Mouse (Mus musculus): ENCODE data around the gene Stk39.
"Not testable (repeated sequence)": the region's sequence is repeated elsewhere in the genome, so short reads cannot be mapped to it uniquely, and the experiment has no call there.

Gene Stk39

DNA sequence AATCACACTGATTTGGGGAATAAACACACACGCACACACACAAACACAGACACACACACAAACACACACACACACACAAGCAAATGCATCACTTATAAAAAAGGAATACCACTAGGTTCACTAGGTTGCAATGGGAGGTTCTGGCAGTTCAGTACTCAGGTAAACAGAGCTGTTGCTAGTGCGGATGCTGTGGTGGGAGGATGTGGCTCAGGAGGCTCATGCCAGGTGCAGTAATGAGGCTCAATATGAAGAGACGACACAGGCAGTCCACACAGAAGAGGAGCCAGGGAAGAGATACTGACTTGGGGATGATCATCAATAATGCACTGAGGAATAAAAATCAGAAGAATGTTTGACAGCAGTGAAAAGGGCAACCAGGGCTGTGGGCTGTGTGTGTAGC lies 228.8 kb downstream of the Stk39 start:
- no peak for DNase-seq (ENCODE audit: extremely low read depth, low read depth)

DNA sequence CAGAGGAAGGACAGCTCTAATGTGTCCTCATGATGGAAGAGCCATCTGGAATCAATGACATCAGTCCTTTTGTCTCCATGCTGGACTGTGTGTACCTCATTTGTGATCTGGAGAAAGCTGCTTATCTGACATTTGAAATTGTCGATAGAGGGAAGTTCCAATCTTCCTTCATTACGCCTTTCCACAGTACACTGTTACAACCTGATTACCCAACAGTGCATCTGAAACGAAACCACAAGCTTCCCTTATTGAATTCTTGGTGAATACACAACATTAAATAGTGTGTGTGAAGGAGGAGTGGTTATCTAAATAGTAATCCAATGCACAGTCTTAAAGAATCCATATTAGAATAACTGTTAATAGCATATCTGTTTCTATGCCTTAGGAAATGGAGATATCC lies 230.0 kb downstream of the Stk39 start:
- no peak for DNase-seq (ENCODE audit: extremely low read depth, low read depth)

DNA sequence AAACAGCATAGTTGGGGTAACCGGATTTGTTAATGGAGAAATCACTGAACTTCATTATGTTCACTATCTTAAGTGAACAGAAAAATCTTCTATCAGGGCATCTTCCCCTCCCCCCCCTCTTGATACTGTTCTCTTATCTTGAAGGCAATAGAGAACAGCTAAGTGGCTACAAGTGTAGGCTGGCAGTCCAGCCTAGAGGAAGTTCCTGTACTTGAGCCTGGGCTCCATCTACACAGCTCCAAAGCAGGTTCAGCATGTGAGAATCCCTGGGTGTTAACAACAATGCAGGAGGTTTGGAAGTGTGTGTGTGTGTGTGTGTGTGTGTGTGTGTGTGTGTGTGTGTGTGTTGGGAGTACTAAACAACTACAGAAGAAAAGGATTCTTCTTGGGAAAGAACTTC lies 230.4 kb downstream of the Stk39 start:
- no peak for DNase-seq (ENCODE audit: extremely low read depth, low read depth)

DNA sequence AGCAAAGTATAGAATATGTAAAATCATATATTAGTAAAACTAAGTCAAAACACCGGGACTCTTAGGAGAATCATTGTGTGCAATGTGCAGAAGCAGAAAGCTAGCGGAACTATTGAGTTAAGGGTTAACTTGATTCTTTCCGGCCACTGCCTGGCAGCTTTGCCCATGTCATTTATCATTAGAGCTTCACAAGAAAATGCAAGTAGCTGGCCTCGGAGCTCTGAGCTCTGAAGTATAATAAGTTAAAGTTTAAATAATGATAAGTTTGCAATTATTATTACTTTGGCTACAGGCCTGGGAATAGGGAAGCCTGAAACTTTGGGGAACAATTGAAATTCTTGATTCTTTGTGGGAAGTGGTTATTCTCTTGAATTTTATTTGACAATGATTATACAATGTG lies 232.7 kb downstream of the Stk39 start:
- DNase-seq (ENCODE audit: extremely low read depth, low read depth): not testable (repeated sequence)

DNA sequence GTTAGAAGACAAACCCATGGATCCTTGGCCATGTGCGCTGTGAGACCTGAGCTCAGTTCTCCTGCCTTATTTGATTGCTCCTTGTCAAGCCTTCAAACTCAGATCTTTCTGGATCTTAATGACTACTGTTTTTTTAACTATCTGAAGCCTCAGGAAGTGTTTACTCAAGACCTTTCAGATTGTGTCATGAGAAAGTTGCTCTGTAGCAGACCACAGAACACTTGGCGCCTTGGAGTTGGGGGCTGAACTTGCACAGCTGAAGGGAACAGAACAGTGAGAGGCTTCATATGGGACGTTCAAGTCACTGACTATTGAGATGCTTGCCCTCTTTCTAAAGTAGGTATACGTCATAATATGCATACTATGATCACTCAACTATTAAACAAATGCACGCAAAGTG lies 239.1 kb downstream of the Stk39 start:
- no peak for DNase-seq (ENCODE audit: extremely low read depth, low read depth)

DNA sequence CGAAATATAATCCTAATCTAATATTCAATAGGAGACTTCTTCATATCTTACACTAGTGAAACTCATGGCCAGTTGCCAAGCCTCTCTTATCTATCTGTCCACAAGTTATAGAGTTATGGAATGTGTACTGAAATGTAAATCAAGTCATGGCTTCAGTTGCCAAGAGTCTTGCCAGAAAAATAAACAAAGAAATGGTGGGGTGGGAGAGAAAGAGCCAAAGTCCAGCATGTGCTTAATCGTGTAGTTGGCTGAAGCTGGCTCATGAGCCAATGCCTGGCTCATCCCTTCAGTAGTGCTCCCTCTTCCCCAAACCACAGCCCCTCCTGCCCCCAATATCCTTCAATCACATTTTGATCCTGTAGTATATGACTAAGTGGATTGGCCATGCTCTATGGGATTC lies 242.2 kb downstream of the Stk39 start:
- DNase-seq (ENCODE audit: extremely low read depth, low read depth): no peak

DNA sequence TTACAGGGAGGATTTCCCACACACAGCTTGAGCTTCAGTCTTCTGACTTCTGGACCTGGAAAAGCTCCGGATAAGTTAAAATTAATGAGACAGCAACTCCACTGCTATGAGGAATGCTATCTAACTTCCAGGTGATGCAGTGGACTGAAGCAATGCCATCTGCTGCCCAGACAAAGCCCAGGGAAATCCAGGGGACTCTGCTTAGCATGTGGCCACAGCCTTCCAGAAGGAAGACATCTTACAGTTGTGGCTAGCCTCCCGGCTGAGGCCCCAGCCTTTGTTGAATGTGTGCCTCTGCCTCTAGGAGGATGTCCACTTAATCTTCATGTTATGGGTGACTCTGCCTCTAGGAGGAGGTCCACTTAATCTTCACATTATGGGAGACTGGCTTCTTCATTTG lies 243.0 kb downstream of the Stk39 start:
- no peak for DNase-seq (ENCODE audit: extremely low read depth, low read depth)

DNA sequence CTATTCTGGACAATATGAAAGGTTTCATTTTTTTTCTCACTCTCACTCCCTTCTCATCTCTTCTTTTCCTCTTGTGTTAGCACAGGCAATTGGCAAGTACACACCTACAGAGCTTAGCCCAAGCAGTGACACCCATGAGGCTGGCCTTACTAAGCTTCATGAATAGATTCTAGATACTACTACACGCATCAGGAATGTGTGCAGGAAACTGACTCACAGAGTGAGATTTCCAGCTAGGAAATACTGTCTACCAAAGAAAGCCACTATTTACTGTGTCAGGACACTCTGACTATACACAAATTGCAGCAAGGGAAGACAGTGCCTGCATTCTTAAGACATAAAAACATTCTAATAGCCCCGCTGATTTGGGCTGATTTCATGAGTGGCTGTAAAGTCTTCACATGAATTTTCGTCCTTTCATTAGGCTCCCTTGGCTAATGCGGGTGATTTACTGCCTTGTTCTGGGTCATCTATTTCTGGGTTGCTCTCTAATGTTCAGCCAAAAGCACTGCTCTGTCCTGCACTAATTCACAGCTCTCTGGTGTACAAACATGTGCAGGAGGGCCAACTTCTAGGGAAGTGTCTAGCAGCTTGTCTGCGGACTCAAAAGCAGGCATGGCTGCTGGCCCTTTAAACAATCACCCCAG lies 249.7 kb downstream of the Stk39 start:
- no peak for DNase-seq (ENCODE audit: extremely low read depth, low read depth)

DNA sequence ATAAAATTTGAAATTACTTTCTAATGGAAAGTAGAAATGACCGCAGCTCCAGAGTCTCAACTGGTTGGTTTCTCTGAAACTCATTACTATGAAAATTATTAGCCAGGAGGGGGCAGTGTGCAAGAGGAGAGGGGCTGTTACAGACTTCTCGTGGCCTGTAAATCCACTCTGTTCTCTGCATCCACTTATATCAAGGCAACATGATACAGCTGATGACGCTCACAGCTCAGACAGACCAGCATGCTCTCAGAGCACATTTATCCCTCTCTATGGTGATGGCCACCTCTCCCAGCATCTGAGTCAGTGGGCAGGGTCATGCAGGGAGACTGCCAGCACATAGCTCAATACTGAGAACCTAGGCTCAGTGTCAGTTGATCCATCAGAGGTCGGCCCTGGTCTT lies 250.8 kb downstream of the Stk39 start:
- no peak for DNase-seq (ENCODE audit: extremely low read depth, low read depth)

DNA sequence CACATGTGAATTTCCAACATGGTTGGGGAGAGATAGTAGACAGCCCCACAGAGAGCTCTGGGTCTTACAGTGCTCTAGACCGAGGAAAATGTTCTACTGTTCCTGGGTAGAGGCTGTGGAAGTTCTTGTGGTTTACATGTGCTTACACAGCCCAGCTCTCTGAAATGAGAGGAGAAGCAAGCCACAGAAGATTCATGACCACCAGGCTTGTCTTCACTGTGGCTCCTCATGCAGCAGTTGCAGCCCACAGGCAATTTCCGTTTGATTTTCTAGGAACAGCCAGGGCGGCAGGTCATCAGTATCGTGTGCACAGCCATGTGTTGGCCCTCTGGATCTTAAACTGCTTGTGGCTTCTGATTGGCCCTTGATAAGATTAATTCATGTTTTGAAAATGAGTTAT lies 252.2 kb downstream of the Stk39 start:
- no peak for DNase-seq (ENCODE audit: extremely low read depth, low read depth)

DNA sequence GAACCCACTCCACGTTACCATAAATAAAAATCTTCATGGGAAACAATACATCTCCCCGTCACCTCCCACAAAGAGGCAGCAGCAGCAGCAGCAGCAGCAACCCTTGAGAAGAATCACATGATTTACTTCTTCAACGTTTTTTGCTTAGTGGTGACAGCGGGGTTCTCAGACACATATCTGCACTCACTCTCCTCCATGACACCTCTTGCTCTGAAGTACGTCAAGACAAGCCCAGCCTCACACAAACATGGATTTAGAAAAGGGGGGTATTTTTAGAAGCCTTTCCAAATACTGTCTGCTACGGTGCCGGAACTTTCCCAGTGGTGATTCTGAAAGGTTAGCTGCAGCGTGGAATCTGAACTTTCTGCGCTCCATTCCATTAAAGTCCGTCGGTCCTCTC lies 256.9 kb downstream of the Stk39 start:
- no peak for DNase-seq (ENCODE audit: extremely low read depth, low read depth)

DNA sequence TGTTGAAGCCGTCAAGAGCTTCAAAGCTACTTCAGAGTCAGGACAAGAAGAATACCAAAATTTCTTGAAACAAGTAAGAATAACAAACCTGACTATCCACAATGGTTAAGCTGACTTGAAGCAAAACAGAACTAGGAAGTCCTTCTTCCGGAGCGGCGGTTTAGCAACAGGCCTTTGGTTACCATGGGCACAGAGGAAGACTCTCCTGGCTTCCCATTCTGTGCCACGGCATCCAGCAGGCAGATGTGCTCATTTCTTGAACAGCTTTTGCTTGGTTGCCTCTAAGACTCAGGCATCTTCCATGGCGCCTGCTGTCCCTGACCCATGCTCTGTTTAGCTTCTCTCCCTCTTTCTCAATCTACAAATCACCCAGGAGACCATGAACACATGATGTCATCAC lies 257.7 kb downstream of the Stk39 start:
- DNase-seq (ENCODE audit: extremely low read depth, low read depth): no peak

DNA sequence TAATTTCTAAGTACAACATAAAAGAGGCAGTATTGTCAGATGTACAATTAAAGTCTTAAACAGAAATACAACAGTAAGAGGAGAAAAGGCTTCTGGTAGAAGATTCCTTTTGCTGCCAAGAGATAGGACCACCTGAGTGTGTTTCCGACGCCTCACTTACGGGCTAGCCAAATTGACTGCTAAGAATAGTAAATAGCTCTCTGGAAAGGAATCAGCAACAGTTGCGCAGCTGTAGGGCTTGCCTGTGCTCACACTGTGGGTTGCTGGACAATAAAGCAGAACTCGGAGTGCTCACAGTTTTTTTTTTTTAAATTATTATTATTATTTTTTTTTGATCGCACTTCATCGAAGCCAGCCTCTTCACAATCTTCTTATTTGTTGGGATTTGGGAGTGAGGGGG lies 260.6 kb downstream of the Stk39 start:
- no peak for DNase-seq (ENCODE audit: extremely low read depth, low read depth)

DNA sequence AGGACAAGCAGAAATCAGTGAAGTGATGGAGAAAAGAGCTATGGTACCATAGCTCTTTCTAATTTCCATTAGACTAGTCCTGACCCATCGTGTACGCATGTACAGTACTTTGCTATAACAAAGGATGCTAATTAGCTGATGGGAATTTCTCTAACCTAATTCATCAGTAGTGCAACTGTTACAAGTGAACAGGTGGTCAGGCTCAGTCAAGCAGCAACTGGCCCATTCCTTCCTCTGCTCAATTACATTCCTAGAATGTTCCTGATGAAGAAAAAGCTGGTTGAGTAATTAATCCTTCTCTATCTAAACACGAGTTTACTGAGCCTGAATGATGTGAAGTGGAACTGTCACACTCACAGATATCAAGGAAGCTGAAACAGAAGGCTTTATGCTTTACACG lies 275.8 kb downstream of the Stk39 start:
- no peak for DNase-seq (ENCODE audit: extremely low read depth, low read depth)

DNA sequence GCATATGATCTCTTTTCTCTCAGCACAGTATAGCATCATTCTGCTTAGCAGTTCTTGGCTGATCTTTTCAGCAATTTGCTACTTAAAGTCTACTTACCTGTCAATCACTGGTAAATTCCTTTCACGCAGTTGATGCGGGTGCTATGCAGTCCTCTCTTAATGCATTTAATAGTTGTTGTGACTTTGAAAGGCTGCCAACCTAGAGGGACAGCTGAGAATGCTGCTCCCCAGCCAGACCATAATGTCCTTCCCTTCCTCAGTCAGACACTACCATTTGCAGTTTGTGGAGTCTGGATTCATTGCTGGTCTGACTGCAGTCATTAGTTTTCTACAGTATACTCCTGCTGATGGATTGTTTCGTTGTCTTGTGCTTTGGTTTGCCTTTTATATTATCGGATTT lies 277.6 kb downstream of the Stk39 start:
- DNase-seq (ENCODE audit: extremely low read depth, low read depth): no peak

DNA sequence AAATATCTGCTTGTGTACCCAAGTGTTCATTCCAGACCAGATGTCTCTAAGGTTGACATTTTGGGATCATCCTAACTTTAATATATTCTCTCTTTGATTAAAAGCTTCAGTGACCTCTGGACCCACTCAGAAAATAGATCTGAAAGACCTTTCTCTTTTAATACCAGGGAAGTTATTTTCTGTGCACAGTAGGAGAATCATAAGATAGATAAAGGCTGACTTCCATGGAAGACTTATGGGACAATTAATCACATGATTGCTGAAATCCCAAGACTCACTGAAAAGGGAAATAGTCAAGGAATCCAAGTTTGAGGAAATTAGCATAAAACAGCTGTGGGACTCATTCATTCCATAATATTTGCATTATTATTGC lies 278.6 kb downstream of the Stk39 start:
- DNase-seq (ENCODE audit: extremely low read depth, low read depth): no peak

DNA sequence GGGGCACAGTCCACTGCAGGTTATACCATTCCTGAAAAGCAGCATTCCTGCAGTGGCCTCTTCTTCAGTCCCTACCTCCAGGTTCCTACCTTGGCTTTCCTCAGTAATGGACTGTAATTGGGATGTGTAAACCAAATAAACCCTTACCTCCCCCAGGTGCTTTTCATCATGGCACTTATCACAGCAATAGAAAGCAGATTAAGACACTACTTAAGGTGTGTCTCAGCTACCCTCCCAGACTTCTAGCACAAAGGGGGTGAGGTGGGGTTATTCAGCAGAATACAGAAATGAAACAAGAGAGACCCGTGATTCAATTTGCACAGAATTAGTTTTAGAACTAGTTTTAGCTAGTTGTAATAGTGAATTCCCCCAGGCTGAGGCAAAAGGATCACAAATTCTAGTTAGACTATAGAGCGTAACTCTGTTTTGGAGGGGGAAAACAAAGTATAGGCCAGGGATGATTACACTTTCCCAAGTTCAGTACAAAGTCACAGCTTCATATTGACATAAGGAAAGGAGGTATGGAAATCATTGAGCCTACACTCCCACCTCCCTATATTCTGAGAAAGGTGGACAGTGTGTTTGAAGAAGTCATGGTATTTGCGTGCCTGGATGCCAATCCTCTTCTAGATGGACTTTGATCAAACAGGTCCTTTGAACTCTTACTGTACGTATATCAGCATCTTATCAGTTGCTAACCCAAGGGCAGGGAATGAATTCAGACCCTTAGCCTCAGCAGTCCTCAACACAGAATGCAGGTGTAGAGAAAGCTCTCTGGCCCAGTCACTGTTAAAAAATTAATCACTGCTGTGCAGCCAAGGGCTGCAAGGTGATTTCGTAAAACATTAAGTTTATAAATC lies 279.2 kb downstream of the Stk39 start:
- no peak for DNase-seq (ENCODE audit: extremely low read depth, low read depth)

DNA sequence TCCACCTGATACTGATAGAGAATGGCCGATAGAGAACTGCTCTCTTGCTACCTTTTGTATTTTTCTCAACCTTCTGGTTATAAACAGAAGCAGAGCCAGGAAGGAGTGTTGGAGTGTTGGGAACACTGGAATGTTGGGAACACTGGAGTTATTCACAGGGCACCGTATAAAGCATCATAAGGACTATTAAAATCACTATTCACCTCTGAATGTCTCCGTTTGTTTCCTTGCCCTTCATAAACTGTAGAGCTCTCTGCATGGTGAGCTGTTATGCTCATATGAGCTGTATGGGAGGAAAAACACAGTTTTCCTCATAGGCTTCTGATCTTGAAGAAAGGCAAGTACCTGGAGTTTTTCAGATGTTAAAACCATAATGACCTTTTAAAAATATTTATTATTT lies 295.6 kb downstream of the Stk39 start:
- no peak for DNase-seq (ENCODE audit: extremely low read depth, low read depth)

DNA sequence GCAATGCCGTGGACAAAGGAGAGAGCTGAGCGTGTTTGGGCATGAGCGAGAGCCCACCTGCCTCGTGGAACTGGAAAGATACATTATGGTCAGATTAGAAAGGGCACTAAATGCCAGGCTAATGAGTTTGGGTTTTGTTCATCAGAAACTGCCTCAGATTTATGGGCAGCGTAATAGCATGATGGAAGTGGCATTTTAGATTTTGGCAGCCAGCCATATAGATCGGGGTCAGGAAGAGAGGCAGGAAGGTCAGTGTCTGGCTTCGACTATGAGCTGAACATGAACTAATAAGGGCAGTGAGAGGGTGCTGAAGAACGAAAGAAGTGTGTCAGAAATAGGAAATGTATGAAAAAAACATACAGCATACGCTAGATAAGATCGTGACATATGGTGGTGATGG lies 300.8 kb downstream of the Stk39 start:
- no peak for DNase-seq (ENCODE audit: extremely low read depth, low read depth)

DNA sequence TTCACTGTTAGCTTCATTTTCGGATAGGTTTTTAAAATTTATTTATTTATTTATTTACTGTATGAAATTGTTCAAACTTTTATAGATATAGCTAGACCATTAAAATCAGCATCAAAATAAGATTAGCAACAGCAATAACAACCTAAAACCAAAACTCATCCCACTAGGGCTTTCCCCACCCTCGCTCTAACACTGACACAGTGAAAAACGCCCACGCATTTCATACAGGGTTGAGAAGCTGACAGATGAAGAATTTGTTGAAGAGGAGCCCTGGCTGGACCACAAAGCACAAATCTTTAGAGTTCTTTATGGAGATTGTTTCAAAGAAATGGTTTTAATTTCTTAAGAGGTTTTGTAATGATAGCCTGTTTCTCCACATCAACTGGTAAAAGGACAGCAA lies 310.1 kb downstream of the Stk39 start:
- no peak for DNase-seq (ENCODE audit: extremely low read depth, low read depth)

DNA sequence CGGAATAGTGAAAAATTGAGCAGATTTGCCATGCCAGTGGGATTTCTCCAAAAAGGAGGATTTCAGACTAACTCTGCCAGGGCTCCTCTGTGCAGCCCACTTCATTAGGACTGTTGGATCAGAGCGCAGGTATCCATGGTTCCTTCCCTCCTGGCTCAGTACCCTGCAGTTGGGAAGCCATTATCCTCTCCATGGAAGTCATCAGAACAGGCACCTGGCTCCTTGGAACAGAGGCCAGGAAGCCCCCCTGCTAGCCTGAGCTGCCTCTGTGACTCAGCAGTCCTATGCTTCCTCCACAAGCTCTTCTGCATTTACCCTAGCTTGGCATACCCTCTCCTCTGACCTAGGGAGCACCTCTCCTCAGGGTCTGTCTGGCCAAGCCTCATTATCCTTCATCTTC lies 311.5 kb downstream of the Stk39 start:
- no peak for DNase-seq (ENCODE audit: extremely low read depth, low read depth)

All from MEL-GATA-1-ER (cell line).